Mouse (Mus musculus): Measurements from ENCODE around the gene Uncx. TPM values are rescaled to one million over a fixed set of nuclear protein-coding genes. Genes with fewer than 3 reads are reported as not detected.

The Uncx gene
- polyA plus RNA-seq, 1 experiment: not detected

DNA sequence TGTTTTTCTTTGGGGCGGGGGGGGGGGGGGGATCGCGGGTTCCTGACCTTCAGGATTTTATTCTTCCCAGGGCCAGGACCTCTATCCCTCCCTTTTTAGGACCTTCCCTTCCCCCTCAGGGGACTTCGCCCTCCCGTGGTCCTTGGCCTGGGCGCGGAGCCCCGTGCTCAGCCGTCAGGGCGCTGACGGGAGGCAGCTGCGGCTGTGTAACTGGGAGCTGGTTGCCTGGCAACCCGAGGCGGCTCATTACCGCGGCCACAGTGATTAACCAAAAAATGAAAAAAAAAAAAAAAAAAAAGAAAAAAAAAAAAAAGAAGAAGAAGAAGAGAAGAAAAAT, 15.1 kb downstream of the Uncx start:
- peaks cover 5% of the 10 kb centered on the region for H3K9me3 ChIP-seq
- no peak overlapping the region for H3K4me3 ChIP-seq (replicated peaks)
- TF ChIP-seq GATA1 (IDR thresholded peaks at IDR 0.05; ENCODE audit: borderline replicate concordance, low read length) (no peak), FLI1 (IDR thresholded peaks at IDR 0.05; ENCODE audit: low read length) (no peak)
- no peaks in the 10 kb centered on the region for H3K36me3 ChIP-seq (replicated peaks; ENCODE audit: low read length)
- H3K27me3 ChIP-seq (replicated peaks): peaks cover 97% of the 10 kb centered on the region
- H3K4me1 ChIP-seq: peaks cover 20% of the 10 kb centered on the region

- H3K4me3 ChIP-seq (replicated peaks): no peak overlapping the region
- H3K36me3 ChIP-seq (replicated peaks; ENCODE audit: low read length): no peaks in the 10 kb centered on the region
- H3K9me3 ChIP-seq: peaks cover 5% of the 10 kb centered on the region
- TF ChIP-seq FLI1 (IDR thresholded peaks at IDR 0.05; ENCODE audit: low read length): no peak
- TF ChIP-seq GATA1 (IDR thresholded peaks at IDR 0.05; ENCODE audit: borderline replicate concordance, low read length): no peak
- H3K27me3 ChIP-seq (replicated peaks): peaks cover 96% of the 10 kb centered on the region
- H3K4me1 ChIP-seq: peaks cover 20% of the 10 kb centered on the region
Observed at GRCm38 (mm10) chr5:139558917-139559660, 15.8 kb downstream of the Uncx start.

DNA sequence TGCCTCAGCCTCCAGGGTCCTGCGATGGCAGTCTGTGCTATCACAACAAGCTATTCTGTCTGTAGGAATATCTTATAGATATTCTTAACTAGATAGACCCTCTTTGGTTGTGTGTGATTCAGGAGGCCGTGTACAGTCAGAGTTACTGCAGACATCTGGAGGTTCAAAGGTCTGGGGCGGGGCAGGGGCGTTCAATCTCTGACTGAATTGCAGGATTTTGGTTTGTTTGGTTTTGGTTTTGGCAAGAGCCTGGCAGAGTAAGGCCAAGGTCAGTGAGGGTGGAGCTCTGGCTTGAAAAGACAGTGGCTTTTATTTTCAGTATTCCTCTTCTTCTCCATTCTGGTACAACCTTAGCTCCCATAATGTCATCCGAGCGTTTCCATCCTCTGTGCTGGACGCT, 16.5 kb downstream of the Uncx start:
- Histone ChIP-seq H3K9me3 (peaks cover 5% of the 10 kb centered on the region), H3K27me3 (replicated peaks) (peaks cover 96% of the 10 kb centered on the region), H3K36me3 (replicated peaks; ENCODE audit: low read length) (no peaks in the 10 kb centered on the region), H3K4me1 (peaks cover 20% of the 10 kb centered on the region), H3K4me3 (replicated peaks) (no peak overlapping the region)
- TF ChIP-seq GATA1 (IDR thresholded peaks at IDR 0.05; ENCODE audit: borderline replicate concordance, low read length): no peak
- TF ChIP-seq FLI1 (IDR thresholded peaks at IDR 0.05; ENCODE audit: low read length): no peak

DNA sequence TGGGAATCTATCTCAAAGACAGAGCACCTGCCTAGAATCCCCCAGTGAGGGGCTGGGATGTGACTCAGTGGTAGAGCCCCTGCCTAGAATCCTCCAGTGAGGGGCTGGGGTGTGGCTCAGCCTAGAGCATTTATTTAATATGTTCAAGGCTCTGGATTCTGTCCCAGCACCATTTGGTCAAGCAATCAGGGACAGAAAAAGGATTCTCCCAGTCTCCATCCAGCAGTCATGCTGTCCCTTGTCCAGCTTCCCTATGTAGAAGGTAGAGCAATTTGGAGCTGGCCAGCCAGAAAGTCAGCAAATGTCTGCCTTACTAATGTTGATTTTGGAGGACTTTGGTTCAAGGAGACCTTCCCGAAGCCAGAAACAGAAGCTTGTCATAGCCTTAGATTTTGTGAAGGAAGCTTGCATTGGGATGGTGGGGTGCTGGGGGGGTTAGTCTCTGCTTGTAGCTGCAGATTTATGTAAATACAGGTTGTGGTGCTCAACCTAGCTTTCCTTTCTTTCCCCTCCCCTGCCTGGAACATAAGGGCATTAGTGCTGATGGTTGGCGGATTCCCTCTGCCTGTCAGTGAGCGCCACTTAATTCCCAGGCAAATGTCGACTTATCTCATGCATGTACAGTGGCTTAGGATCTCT, 18.2 kb downstream of the Uncx start:
- H3K27me3 ChIP-seq (replicated peaks): peaks cover 93% of the 10 kb centered on the region
- TF ChIP-seq FLI1 (IDR thresholded peaks at IDR 0.05; ENCODE audit: low read length): no peak
- TF ChIP-seq GATA1 (IDR thresholded peaks at IDR 0.05; ENCODE audit: borderline replicate concordance, low read length): no peak
- no peak overlapping the region for H3K4me3 ChIP-seq (replicated peaks)

GRCm38 (mm10) chr5:139564663-139565062, 21.4 kb downstream of the Uncx start:
- Histone ChIP-seq H3K27me3 (replicated peaks) (peaks cover 86% of the 10 kb centered on the region), H3K9me3 (peaks cover 5% of the 10 kb centered on the region), H3K36me3 (replicated peaks; ENCODE audit: low read length) (no peaks in the 10 kb centered on the region), H3K4me3 (replicated peaks) (no peak overlapping the region), H3K4me1 (peaks cover 4% of the 10 kb centered on the region; the same call in 1 of the 2 replicates)
- TF ChIP-seq GATA1 (IDR thresholded peaks at IDR 0.05; ENCODE audit: borderline replicate concordance, low read length): no peak

More for the DNA sequence above, 18.2 kb downstream of the Uncx start:
- Histone ChIP-seq H3K9me3 (peaks cover 5% of the 10 kb centered on the region), H3K4me1 (peaks cover 14% of the 10 kb centered on the region), H3K36me3 (replicated peaks; ENCODE audit: low read length) (no peaks in the 10 kb centered on the region)

GRCm38 (mm10) chr5:139565462-139565861, 22.2 kb downstream of the Uncx start:
- H3K27me3 ChIP-seq (replicated peaks): peaks cover 85% of the 10 kb centered on the region
- TF ChIP-seq GATA1 (IDR thresholded peaks at IDR 0.05; ENCODE audit: borderline replicate concordance, low read length): no peak
- no peak overlapping the region for H3K4me3 ChIP-seq (replicated peaks)

GRCm38 (mm10) chr5:139566640-139567399, 23.5 kb downstream of the Uncx start:
- peaks cover 4% of the 10 kb centered on the region; the same call in 1 of the 2 replicates for H3K4me1 ChIP-seq
- peaks cover 78% of the 10 kb centered on the region for H3K27me3 ChIP-seq (replicated peaks)
- no peaks in the 10 kb centered on the region for H3K9me3 ChIP-seq
- TF ChIP-seq FLI1 (IDR thresholded peaks at IDR 0.05; ENCODE audit: low read length) (no peak), GATA1 (IDR thresholded peaks at IDR 0.05; ENCODE audit: borderline replicate concordance, low read length) (no peak)
- H3K4me3 ChIP-seq (replicated peaks): no peak overlapping the region
- no peaks in the 10 kb centered on the region for H3K36me3 ChIP-seq (replicated peaks; ENCODE audit: low read length)

More at GRCm38 (mm10) chr5:139565462-139565861, 22.2 kb downstream of the Uncx start:
- Histone ChIP-seq H3K4me1 (peaks cover 4% of the 10 kb centered on the region; the same call in 1 of the 2 replicates), H3K9me3 (peaks cover 5% of the 10 kb centered on the region), H3K36me3 (replicated peaks; ENCODE audit: low read length) (no peaks in the 10 kb centered on the region)

DNA sequence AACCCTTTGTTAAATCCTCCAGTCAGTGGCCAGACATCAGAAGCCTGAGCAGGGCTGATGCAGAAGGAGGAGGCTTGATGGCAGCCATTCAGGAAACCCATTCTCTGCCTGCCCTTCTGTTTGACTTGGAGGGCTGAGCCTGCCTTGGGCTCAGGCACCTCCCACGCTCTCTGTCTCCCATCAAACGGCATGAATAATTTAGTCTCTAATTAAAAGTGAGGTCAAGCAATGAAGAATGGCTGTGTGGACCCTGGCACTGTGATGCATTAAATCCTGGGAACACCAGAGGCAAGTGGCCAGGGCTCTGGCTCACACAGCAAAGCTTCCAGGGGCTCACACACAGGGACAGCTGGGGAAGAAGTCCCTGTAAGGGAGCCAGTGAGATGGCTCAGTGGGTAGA, 24.8 kb downstream of the Uncx start:
- Histone ChIP-seq H3K4me1 (peaks cover 8% of the 10 kb centered on the region; the same call in 1 of the 2 replicates), H3K36me3 (replicated peaks; ENCODE audit: low read length) (no peaks in the 10 kb centered on the region), H3K4me3 (replicated peaks) (no peak overlapping the region), H3K9me3 (no peaks in the 10 kb centered on the region), H3K27me3 (replicated peaks) (peaks cover 77% of the 10 kb centered on the region)
- TF ChIP-seq FLI1 (IDR thresholded peaks at IDR 0.05; ENCODE audit: low read length) (no peak), GATA1 (IDR thresholded peaks at IDR 0.05; ENCODE audit: borderline replicate concordance, low read length) (no peak)

- no peak overlapping the region for H3K4me3 ChIP-seq (replicated peaks)
- no peak for TF ChIP-seq GATA1 (IDR thresholded peaks at IDR 0.05; ENCODE audit: borderline replicate concordance, low read length)
- TF ChIP-seq FLI1 (IDR thresholded peaks at IDR 0.05; ENCODE audit: low read length): no peak
- H3K9me3 ChIP-seq: peaks cover 19% of the 10 kb centered on the region
- no peaks in the 10 kb centered on the region for H3K36me3 ChIP-seq (replicated peaks; ENCODE audit: low read length)
- H3K4me1 ChIP-seq: peaks cover 12% of the 10 kb centered on the region; the same call in 1 of the 2 replicates
- H3K27me3 ChIP-seq (replicated peaks): peaks cover 71% of the 10 kb centered on the region
Observed at GRCm38 (mm10) chr5:139572526-139572925, 29.2 kb downstream of the Uncx start.

Measured in megakaryocyte, embryonic 14.5 days (primary cell).